Mouse (Mus musculus): ENCODE data around the gene Olfr1272. TPM values are rescaled to one million over a fixed set of nuclear protein-coding genes. Genes with fewer than 3 reads are reported as not detected.
"Not testable (repeated sequence)": the region's sequence is repeated elsewhere in the genome, so short reads cannot be mapped to it uniquely, and the experiment has no call there.

Gene Olfr1272
- polyA plus RNA-seq (2015; fragmentation: Nextera tagmentation; extraction: Ambion mirVana), result not detected in 2 replicates

GRCm38 (mm10) chr2:90292741-90293140, at the start of gene Olfr1272:
TSS of gene Olfr1272 (minus strand) at chr2:90292841.
- WGBS, result 90% methylated on average over 6 of the region's 6 CpGs

GRCm38 (mm10) chr2:90321900-90322299, 29.3 kb upstream of the Olfr1272 start, which contains the start of gene Gm13769:
TSS of gene Gm13769 (plus strand) at chr2:90322200.
- no CpG with 5 or more reads among the region's 6 CpGs for WGBS
- H3K27me3 ChIP-seq (replicated peaks); H3K36me3 ChIP-seq: not testable (repeated sequence)

More at GRCm38 (mm10) chr2:90292741-90293140, at the start of gene Olfr1272:
- H3K4me3 ChIP-seq (replicated peaks), result no peak within 1 kb of the TSS
- H3K9me3 ChIP-seq, result no peaks in the 10 kb centered on the region
- no peak within 1 kb of the TSS for H3K27ac ChIP-seq
- no peak within 1 kb of the TSS for H3K9ac ChIP-seq
- no peaks in the 10 kb centered on the region for H3K4me1 ChIP-seq
- no peak for ATAC-seq (ENCODE audit: insufficient read depth, low FRiP score, low read depth)
- H3K36me3 ChIP-seq, result no peaks in the 10 kb centered on the region
- no peak within 1 kb of the TSS for H3K4me2 ChIP-seq
- H3K27me3 ChIP-seq (replicated peaks), result no peaks in the 10 kb centered on the region

DNA sequence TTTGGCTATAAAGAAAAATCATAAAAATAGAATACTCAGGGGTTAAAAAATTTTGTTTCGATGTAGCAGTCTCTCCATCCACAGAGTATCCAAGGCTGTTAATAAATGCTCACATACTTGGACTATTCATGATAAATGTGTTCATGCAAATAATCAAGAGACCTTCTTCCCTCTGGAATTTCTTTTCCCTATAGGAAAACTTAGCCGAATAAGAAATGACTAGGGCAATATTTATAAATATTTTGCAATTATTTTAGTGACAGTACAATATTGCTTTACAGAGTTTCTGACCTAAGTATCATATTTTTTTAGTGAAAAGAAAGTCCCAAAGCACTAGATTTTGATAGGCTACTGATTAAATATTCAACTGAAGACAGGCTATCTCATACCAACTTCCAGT, 21.7 kb downstream of the Olfr1272 start, which contains the start of gene Olfr1271:
Gene Olfr1271 (minus strand): TSS at position 101 of the 400 bp plus-strand sequence.
- Histone ChIP-seq H3K9ac (no peak within 1 kb of the TSS), H3K4me1 (no peaks in the 10 kb centered on the region), H3K27ac (no peak within 1 kb of the TSS), H3K36me3 (no peaks in the 10 kb centered on the region), H3K4me3 (replicated peaks) (no peak within 1 kb of the TSS), H3K27me3 (replicated peaks) (no peaks in the 10 kb centered on the region), H3K9me3 (no peaks in the 10 kb centered on the region), H3K4me2 (no peak within 1 kb of the TSS)
- ATAC-seq (ENCODE audit: insufficient read depth, low FRiP score, low read depth), result no peak
- WGBS, result 83% methylated on average over 2 of the region's 2 CpGs

More at GRCm38 (mm10) chr2:90321900-90322299, 29.3 kb upstream of the Olfr1272 start, which contains the start of gene Gm13769:
- H3K4me3 ChIP-seq (replicated peaks); ATAC-seq (ENCODE audit: insufficient read depth, low FRiP score, low read depth); H3K9me3 ChIP-seq; H3K4me2 ChIP-seq; H3K27ac ChIP-seq; H3K9ac ChIP-seq; H3K4me1 ChIP-seq: not testable (repeated sequence)

- H3K27me3 ChIP-seq (replicated peaks), result no peaks in the 10 kb centered on the region
- no peak within 1 kb of the TSS for H3K27ac ChIP-seq
- no peaks in the 10 kb centered on the region for H3K4me1 ChIP-seq
- H3K36me3 ChIP-seq, result no peaks in the 10 kb centered on the region
- H3K4me2 ChIP-seq, result no peak within 1 kb of the TSS
- no peak within 1 kb of the TSS for H3K9ac ChIP-seq
- no peaks in the 10 kb centered on the region for H3K9me3 ChIP-seq
- ATAC-seq (ENCODE audit: insufficient read depth, low FRiP score, low read depth), result no peak
- WGBS, result 89% methylated on average over 4 of the region's 4 CpGs
- H3K4me3 ChIP-seq (replicated peaks), result no peak within 1 kb of the TSS
Measured at GRCm38 (mm10) chr2:90257492-90257891, 35.1 kb downstream of the Olfr1272 start, which contains the start of gene Olfr142. TSS of gene Olfr142 (minus strand) at chr2:90257592.

Other genes starting within 250 kb of the Olfr1272 start
- gene Olfr140, start 229.2 kb downstream of the Olfr1272 start, polyA plus RNA-seq (2015; fragmentation: Nextera tagmentation; extraction: Ambion mirVana), result not detected in 2 replicates
- gene Olfr1269, start 171.4 kb downstream of the Olfr1272 start, polyA plus RNA-seq (2015; fragmentation: Nextera tagmentation; extraction: Ambion mirVana), result not detected in 2 replicates
- gene Olfr32, start 150.5 kb downstream of the Olfr1272 start, polyA plus RNA-seq (2015; fragmentation: Nextera tagmentation; extraction: Ambion mirVana), result not detected in 2 replicates
- not detected in 2 replicates for gene Olfr1270, start 139.8 kb downstream of the Olfr1272 start, polyA plus RNA-seq (2015; fragmentation: Nextera tagmentation; extraction: Ambion mirVana)
- not detected in 2 replicates for gene Olfr1506, start 68.3 kb downstream of the Olfr1272 start, polyA plus RNA-seq (2015; fragmentation: Nextera tagmentation; extraction: Ambion mirVana)
- not detected in 2 replicates for gene Olfr142, start 35.2 kb downstream of the Olfr1272 start, polyA plus RNA-seq (2015; fragmentation: Nextera tagmentation; extraction: Ambion mirVana)
- not detected in 2 replicates for gene Olfr1271, start 21.8 kb downstream of the Olfr1272 start, polyA plus RNA-seq (2015; fragmentation: Nextera tagmentation; extraction: Ambion mirVana)
- 0.05 TPM in 1 of 2 replicates, not detected in the other for gene Gm13769, start 29.4 kb upstream of the Olfr1272 start, polyA plus RNA-seq (2015; fragmentation: Nextera tagmentation; extraction: Ambion mirVana)
- not detected in 2 replicates for gene Olfr1274-ps, start 105.8 kb upstream of the Olfr1272 start, polyA plus RNA-seq (2015; fragmentation: Nextera tagmentation; extraction: Ambion mirVana)

Measured in stomach, embryonic 15.5 days (tissue).